Mouse (Mus musculus): ENCODE measurements at regions not wholly inside any gene's neighbourhood (a gene's known extent, or its start where the extent isn't known, plus 50 kb on each side); places are given as distances from the start of the nearest gene placed in this dataset.

- Histone ChIP-seq H3K36me3 (ENCODE audit: control insufficient read depth, insufficient read depth, low read length) (no peaks in the 10 kb centered on the region), H3K4me1 (ENCODE audit: control insufficient read depth, insufficient read depth, low read length) (peaks cover 8% of the 10 kb centered on the region; the same call in 1 of the 2 replicates), H3K9me3 (replicated peaks; ENCODE audit: control insufficient read depth, low read length) (no peaks in the 10 kb centered on the region), H3K9ac (ENCODE audit: low read length) (no peak overlapping the region), H3K4me3 (replicated peaks; ENCODE audit: low read length) (no peak overlapping the region), H3K4me2 (ENCODE audit: low read depth, low read length) (no peak overlapping the region; the same call in 1 of the 2 replicates), H3K27ac (ENCODE audit: low read length) (no peak overlapping the region), H3K27me3 (ENCODE audit: control insufficient read depth, insufficient read depth, low read length) (no peaks in the 10 kb centered on the region)
- 47% methylated on average over 8 of the region's 8 CpGs for WGBS
- no peak for ATAC-seq (ENCODE audit: insufficient read depth, low FRiP score)
These were observed 243.8 kb upstream of the Tprg start for GRCm38 (mm10) chr16:25042669-25043440.

- ATAC-seq (ENCODE audit: insufficient read depth, low FRiP score), result no peak
- H3K4me2 ChIP-seq (ENCODE audit: low read depth, low read length), result no peak overlapping the region
- no peak overlapping the region for H3K9ac ChIP-seq (ENCODE audit: low read length)
- H3K27me3 ChIP-seq (ENCODE audit: control insufficient read depth, insufficient read depth, low read length), result no peaks in the 10 kb centered on the region
- H3K9me3 ChIP-seq (replicated peaks; ENCODE audit: control insufficient read depth, low read length), result no peaks in the 10 kb centered on the region
- H3K36me3 ChIP-seq (ENCODE audit: control insufficient read depth, insufficient read depth, low read length), result no peaks in the 10 kb centered on the region
- no peak overlapping the region for H3K4me3 ChIP-seq (replicated peaks; ENCODE audit: low read length)
- H3K27ac ChIP-seq (ENCODE audit: low read length), result no peak overlapping the region
- peaks cover 8% of the 10 kb centered on the region; the same call in 1 of the 2 replicates for H3K4me1 ChIP-seq (ENCODE audit: control insufficient read depth, insufficient read depth, low read length)
- 49% methylated on average over 3 of the region's 3 CpGs for WGBS
These were observed 242.0 kb upstream of the Tprg start for GRCm38 (mm10) chr16:25044637-25045036.

GRCm38 (mm10) chr16:25047726-25048125, 238.9 kb upstream of the Tprg start:
- no peaks in the 10 kb centered on the region for H3K36me3 ChIP-seq (ENCODE audit: control insufficient read depth, insufficient read depth, low read length)
- no peak overlapping the region for H3K4me2 ChIP-seq (ENCODE audit: low read depth, low read length)
- no peak overlapping the region for H3K4me3 ChIP-seq (replicated peaks; ENCODE audit: low read length)
- no peaks in the 10 kb centered on the region for H3K9me3 ChIP-seq (replicated peaks; ENCODE audit: control insufficient read depth, low read length)
- H3K27me3 ChIP-seq (ENCODE audit: control insufficient read depth, insufficient read depth, low read length), result no peaks in the 10 kb centered on the region
- WGBS, result 79% methylated on average over 2 of the region's 2 CpGs
- H3K9ac ChIP-seq (ENCODE audit: low read length), result no peak overlapping the region
- no peak overlapping the region for H3K27ac ChIP-seq (ENCODE audit: low read length)
- H3K4me1 ChIP-seq (ENCODE audit: control insufficient read depth, insufficient read depth, low read length), result peaks cover 2% of the 10 kb centered on the region; the same call in 1 of the 2 replicates
- no peak for ATAC-seq (ENCODE audit: insufficient read depth, low FRiP score)

- Histone ChIP-seq H3K4me1 (ENCODE audit: control insufficient read depth, insufficient read depth, low read length) (no peaks in the 10 kb centered on the region), H3K36me3 (ENCODE audit: control insufficient read depth, insufficient read depth, low read length) (no peaks in the 10 kb centered on the region), H3K9me3 (replicated peaks; ENCODE audit: control insufficient read depth, low read length) (no peaks in the 10 kb centered on the region), H3K27ac (ENCODE audit: low read length) (no peak overlapping the region), H3K4me3 (replicated peaks; ENCODE audit: low read length) (no peak overlapping the region), H3K9ac (ENCODE audit: low read length) (no peak overlapping the region), H3K27me3 (ENCODE audit: control insufficient read depth, insufficient read depth, low read length) (no peaks in the 10 kb centered on the region), H3K4me2 (ENCODE audit: low read depth, low read length) (no peak overlapping the region)
- WGBS, result 43% methylated on average over 7 of the region's 7 CpGs
- ATAC-seq (ENCODE audit: insufficient read depth, low FRiP score), result no peak
These were observed 236.6 kb upstream of the Tprg start for GRCm38 (mm10) chr16:25049928-25050510.

- no peak for ATAC-seq (ENCODE audit: insufficient read depth, low FRiP score)
- H3K27ac ChIP-seq (ENCODE audit: low read length), result no peak overlapping the region
- H3K4me1 ChIP-seq (ENCODE audit: control insufficient read depth, insufficient read depth, low read length), result no peaks in the 10 kb centered on the region
- no peaks in the 10 kb centered on the region for H3K27me3 ChIP-seq (ENCODE audit: control insufficient read depth, insufficient read depth, low read length)
- H3K9me3 ChIP-seq (replicated peaks; ENCODE audit: control insufficient read depth, low read length), result no peaks in the 10 kb centered on the region
- H3K4me2 ChIP-seq (ENCODE audit: low read depth, low read length), result no peak overlapping the region
- 73% methylated on average over 5 of the region's 5 CpGs for WGBS
- no peak overlapping the region for H3K4me3 ChIP-seq (replicated peaks; ENCODE audit: low read length)
- H3K9ac ChIP-seq (ENCODE audit: low read length), result no peak overlapping the region
- no peaks in the 10 kb centered on the region for H3K36me3 ChIP-seq (ENCODE audit: control insufficient read depth, insufficient read depth, low read length)
These were observed 235.6 kb upstream of the Tprg start for GRCm38 (mm10) chr16:25051044-25051443.

GRCm38 (mm10) chr16:25052428-25052827, 234.2 kb upstream of the Tprg start:
- Histone ChIP-seq H3K9ac (ENCODE audit: low read length) (no peak overlapping the region), H3K27ac (ENCODE audit: low read length) (no peak overlapping the region)
- ATAC-seq (ENCODE audit: insufficient read depth, low FRiP score), result no peak

GRCm38 (mm10) chr16:25052917-25053343, 233.7 kb upstream of the Tprg start:
- no peaks in the 10 kb centered on the region for H3K27me3 ChIP-seq (ENCODE audit: control insufficient read depth, insufficient read depth, low read length)
- ATAC-seq (ENCODE audit: insufficient read depth, low FRiP score), result no peak

More at GRCm38 (mm10) chr16:25052428-25052827, 234.2 kb upstream of the Tprg start:
- 66% methylated on average over 5 of the region's 5 CpGs for WGBS
- Histone ChIP-seq H3K4me1 (ENCODE audit: control insufficient read depth, insufficient read depth, low read length) (no peaks in the 10 kb centered on the region), H3K27me3 (ENCODE audit: control insufficient read depth, insufficient read depth, low read length) (no peaks in the 10 kb centered on the region), H3K4me2 (ENCODE audit: low read depth, low read length) (no peak overlapping the region), H3K9me3 (replicated peaks; ENCODE audit: control insufficient read depth, low read length) (no peaks in the 10 kb centered on the region), H3K4me3 (replicated peaks; ENCODE audit: low read length) (no peak overlapping the region), H3K36me3 (ENCODE audit: control insufficient read depth, insufficient read depth, low read length) (no peaks in the 10 kb centered on the region)

GRCm38 (mm10) chr16:25054304-25054703, 232.3 kb upstream of the Tprg start:
- Histone ChIP-seq H3K4me2 (ENCODE audit: low read depth, low read length) (no peak overlapping the region), H3K36me3 (ENCODE audit: control insufficient read depth, insufficient read depth, low read length) (no peaks in the 10 kb centered on the region), H3K27ac (ENCODE audit: low read length) (no peak overlapping the region), H3K4me3 (replicated peaks; ENCODE audit: low read length) (no peak overlapping the region), H3K27me3 (ENCODE audit: control insufficient read depth, insufficient read depth, low read length) (no peaks in the 10 kb centered on the region), H3K4me1 (ENCODE audit: control insufficient read depth, insufficient read depth, low read length) (peaks cover 11% of the 10 kb centered on the region), H3K9ac (ENCODE audit: low read length) (no peak overlapping the region), H3K9me3 (replicated peaks; ENCODE audit: control insufficient read depth, low read length) (no peaks in the 10 kb centered on the region)
- ATAC-seq (ENCODE audit: insufficient read depth, low FRiP score), result no peak
- WGBS, result 88% methylated on average over 2 of the region's 2 CpGs

More at GRCm38 (mm10) chr16:25052917-25053343, 233.7 kb upstream of the Tprg start:
- WGBS, result 54% methylated on average over 5 of the region's 5 CpGs
- Histone ChIP-seq H3K4me3 (replicated peaks; ENCODE audit: low read length) (no peak overlapping the region), H3K4me1 (ENCODE audit: control insufficient read depth, insufficient read depth, low read length) (peaks cover 3% of the 10 kb centered on the region; the same call in 1 of the 2 replicates), H3K36me3 (ENCODE audit: control insufficient read depth, insufficient read depth, low read length) (no peaks in the 10 kb centered on the region), H3K4me2 (ENCODE audit: low read depth, low read length) (no peak overlapping the region), H3K9me3 (replicated peaks; ENCODE audit: control insufficient read depth, low read length) (no peaks in the 10 kb centered on the region), H3K9ac (ENCODE audit: low read length) (no peak overlapping the region), H3K27ac (ENCODE audit: low read length) (no peak overlapping the region)

GRCm38 (mm10) chr16:25055376-25055775, 231.2 kb upstream of the Tprg start:
- no peak for ATAC-seq (ENCODE audit: insufficient read depth, low FRiP score)
- Histone ChIP-seq H3K27ac (ENCODE audit: low read length) (no peak overlapping the region), H3K4me2 (ENCODE audit: low read depth, low read length) (no peak overlapping the region), H3K9ac (ENCODE audit: low read length) (no peak overlapping the region), H3K27me3 (ENCODE audit: control insufficient read depth, insufficient read depth, low read length) (no peaks in the 10 kb centered on the region), H3K4me1 (ENCODE audit: control insufficient read depth, insufficient read depth, low read length) (peaks cover 18% of the 10 kb centered on the region), H3K4me3 (replicated peaks; ENCODE audit: low read length) (no peak overlapping the region), H3K36me3 (ENCODE audit: control insufficient read depth, insufficient read depth, low read length) (no peaks in the 10 kb centered on the region), H3K9me3 (replicated peaks; ENCODE audit: control insufficient read depth, low read length) (no peaks in the 10 kb centered on the region)
- WGBS, result 77% methylated on average over 9 of the region's 9 CpGs

Data from stomach, embryonic 16.5 days (tissue).